Mouse (Mus musculus) stomach, postnatal 0 days (tissue): ENCODE data around the gene Bax.

Experiments
- CTCF ChIP-seq: IDR thresholded peaks from 2 replicates; pipeline ENCODE4 v1.5.1; 2016; ENCODE audit warnings: antibody characterized with exemption, low read depth, mild to moderate bottlenecking, moderate library complexity
- EP300 ChIP-seq: optimal IDR thresholded peaks from 2 replicates; pipeline ENCODE3; 2016; ENCODE audit warnings: antibody characterized with exemption

DNA sequence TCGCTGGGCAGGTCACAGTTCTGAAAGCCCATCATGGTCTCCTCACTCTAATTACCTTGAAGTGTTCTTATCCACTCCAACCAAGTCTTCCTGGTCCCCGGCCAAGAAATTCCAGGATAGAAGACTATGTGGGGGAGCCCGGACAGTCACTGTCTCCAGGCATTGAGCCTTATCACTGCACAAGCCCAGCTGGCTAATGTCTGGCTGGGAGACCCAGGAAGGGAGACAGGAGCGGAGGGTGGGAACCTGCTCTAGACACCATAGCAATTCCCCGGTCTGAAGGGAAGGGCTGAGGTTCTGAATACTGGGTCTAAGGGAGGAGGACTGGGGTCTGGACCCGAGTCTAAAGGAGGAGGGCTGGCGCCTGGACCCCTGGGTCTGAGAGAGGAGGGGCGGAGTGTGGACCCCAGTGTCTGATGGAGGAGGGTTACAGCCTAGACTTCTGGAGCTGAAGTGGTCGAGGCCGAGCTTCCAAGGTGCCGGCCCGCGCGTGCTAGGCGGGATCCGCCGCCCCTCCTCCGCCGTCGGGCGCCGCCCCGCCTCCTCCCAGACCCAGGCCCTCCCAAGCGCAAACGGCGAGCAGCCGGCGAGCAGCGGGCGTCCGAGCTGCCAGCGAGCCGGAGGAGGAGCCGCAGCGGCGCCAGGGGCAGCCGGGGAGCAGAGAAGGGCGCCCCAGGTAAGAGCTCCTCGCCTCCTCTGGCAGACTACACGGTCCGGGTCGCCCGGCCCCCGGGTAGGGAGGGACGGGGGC is 53.4 kb downstream of the Bax start, which contains the start of gene Ntf5:
- TF ChIP-seq CTCF (no peak), EP300 (no peak)
